Mouse (Mus musculus) liver, adult 2 months (tissue): ENCODE data around the gene Atp5b.

Source experiments
- CTCF ChIP-seq: fragments of 200-500 bp; IDR thresholded peaks from 2 replicates; pipeline ENCODE4 v1.5.1; 2011; ENCODE audit warnings: low read depth, low read length, control low read depth
- POLR2A ChIP-seq: fragments of 200-500 bp; IDR thresholded peaks from 2 replicates; pipeline ENCODE4 v1.6.1; 2011; ENCODE audit warnings: low read length, control low read depth; ENCODE audit not compliant: insufficient read depth; ENCODE audit errors: extremely low read depth

DNA sequence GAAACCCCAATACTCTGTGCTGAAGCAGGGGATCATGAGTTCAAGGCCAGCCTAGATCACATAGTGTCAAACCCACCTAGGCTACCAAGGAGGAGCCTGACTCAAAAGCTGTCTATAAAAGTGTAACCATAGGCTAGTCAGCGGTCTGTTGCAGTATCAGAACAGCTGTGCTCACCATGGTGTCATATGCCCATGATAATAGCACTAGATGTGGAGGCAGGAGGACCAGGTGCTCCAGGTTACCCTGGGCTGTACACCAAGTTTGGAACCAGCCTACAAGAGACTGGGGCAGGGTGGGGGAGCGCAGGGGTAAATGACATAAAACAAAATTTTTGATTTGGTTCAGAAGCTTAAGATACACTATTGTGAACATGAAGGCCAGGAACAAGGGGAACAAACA lies 33.3 kb upstream of the Atp5b start:
- TF ChIP-seq CTCF (no peak), POLR2A (no peak)
